Mouse (Mus musculus) midbrain, postnatal 0 days (tissue): ENCODE measurements around the gene Gm49380. TPM values are rescaled to one million over a fixed set of nuclear protein-coding genes. Genes with fewer than 3 reads are reported as not detected.

Source experiments
- ATAC-seq: fragments of 200-750 bp; cut with Nextera tagmentation; 2 replicates; pipeline ENCODE4 v1.8.0; 2017; ENCODE audit warnings: moderate number of reproducible peaks, mild to moderate bottlenecking, moderate TSS enrichment, moderate library complexity; ENCODE audit not compliant: low FRiP score
- DNase-seq: peaks from one replicate; pipeline ENCODE4 v3.0.0-alpha.2; 2015; ENCODE audit warnings: low spot score
- H3K27ac ChIP-seq: fragments of 300-500 bp; sonication (generic); 2 replicates; pipeline ENCODE4 v1.5.1; 2014; ENCODE audit warnings: low read depth, mild to moderate bottlenecking, low read length, mixed read lengths
- H3K27me3 ChIP-seq: fragments of 300-500 bp; sonication (generic); 2 replicates; pipeline ENCODE4 v1.6.1; 2014; ENCODE audit warnings: low read length, control low read depth, mixed read lengths; ENCODE audit not compliant: insufficient read depth
- H3K36me3 ChIP-seq: fragments of 300-500 bp; sonication (generic); 2 replicates; pipeline ENCODE4 v1.6.1; 2014; ENCODE audit warnings: low read length, control low read depth, mixed read lengths; ENCODE audit not compliant: insufficient read depth
- H3K4me1 ChIP-seq: fragments of 300-500 bp; sonication (generic); 2 replicates; pipeline ENCODE4 v1.6.1; 2014; ENCODE audit warnings: mild to moderate bottlenecking, control low read depth, antibody characterized with exemption, low read length, mixed read lengths; ENCODE audit not compliant: insufficient read depth
- H3K4me2 ChIP-seq: fragments of 300-500 bp; sonication (generic); 2 replicates; pipeline ENCODE4 v1.6.1; 2014; ENCODE audit warnings: low read depth, mild to moderate bottlenecking, low read length, mixed read lengths; ENCODE audit not compliant: poor library complexity, severe bottlenecking
- H3K4me3 ChIP-seq: fragments of 300-500 bp; sonication (generic); 2 replicates; pipeline ENCODE4 v1.5.1; 2014; ENCODE audit warnings: low read depth, mild to moderate bottlenecking, low read length, moderate library complexity
- H3K9ac ChIP-seq: fragments of 300-500 bp; sonication (generic); replicated peaks from 2 replicates; pipeline ENCODE4 v1.6.1; 2014; ENCODE audit warnings: mild to moderate bottlenecking, low read length, moderate library complexity, mixed read lengths; ENCODE audit not compliant: poor library complexity, severe bottlenecking
- H3K9me3 ChIP-seq: fragments of 300-500 bp; sonication (generic); 2 replicates; pipeline ENCODE4 v1.6.1; 2016; ENCODE audit warnings: low read length, control low read depth
- CTCF ChIP-seq: IDR thresholded peaks from 2 replicates; pipeline ENCODE4 v1.5.1; 2016; ENCODE audit warnings: antibody characterized with exemption, mild to moderate bottlenecking
- WGBS: fragments of 180-500 bp; shearing (Covaris S2); extraction: QIAGEN DNeasy Blood & Tissue Kit; methylation state at CpG from one replicate; pipeline ENCODE4 v1.1.7; 2014; 5-methylcytosine and 5-hydroxymethylcytosine counted together
- polyA plus RNA-seq: library from polyadenylated mRNA; unstranded; fragments of >200 nt; fragmentation: Nextera tagmentation; extraction: Ambion mirVana; gene quantifications from 2 replicates; pipeline ENCODE4 v1.2.1, GENCODE M21; 2015
- total RNA-seq: library from RNA; depleted of rRNA; stranded (reverse); fragments of >200 nt; gene quantifications from 2 replicates; pipeline ENCODE4 v1.2.3, GENCODE M21; 2014; rRNA removed

Gm49380 gene
- total and polyA plus RNA-seq, 2 experiments from 2014 or later = 0.07 TPM; not detected in 1

DNA sequence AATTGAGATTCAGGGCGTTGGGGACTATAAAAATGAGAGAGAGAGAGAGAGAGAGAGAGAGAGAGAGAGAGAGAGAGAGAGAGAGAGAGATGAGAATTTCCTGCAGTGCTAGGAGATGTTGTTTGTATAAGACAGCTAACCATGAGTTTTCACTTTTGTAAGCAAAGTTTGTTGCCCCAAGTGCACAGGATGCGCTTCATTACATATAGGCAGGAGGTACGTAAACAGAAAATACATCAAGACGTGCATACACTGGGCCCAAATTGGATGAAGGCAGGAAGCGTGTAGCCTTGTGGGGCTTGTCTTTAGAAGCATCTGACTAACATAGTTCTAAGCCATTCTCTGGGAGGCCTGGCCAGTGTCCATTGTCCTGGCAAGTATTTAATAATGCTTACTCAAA is 95.5 kb downstream of the Gm49380 start:
- no peak overlapping the region for H3K9ac ChIP-seq
- ATAC-seq (no peak), DNase-seq (no peak)
- no peak overlapping the region for H3K27ac ChIP-seq
- 0 out of 2 replicates have a peak, but pooled peaks cover 1% of the 10 kb centered on the region for H3K4me1 ChIP-seq
- H3K36me3 ChIP-seq = no peaks in the 10 kb centered on the region
- 82% methylated on average over 5 of the region's 5 CpGs for WGBS
- H3K4me2 ChIP-seq = no peak overlapping the region
- no peaks in the 10 kb centered on the region for H3K27me3 ChIP-seq
- no peak overlapping the region for H3K4me3 ChIP-seq
- H3K9me3 ChIP-seq = no peaks in the 10 kb centered on the region
- TF ChIP-seq CTCF = no peak

Other genes with a start within 250 kb of the Gm49380 start
- 52.8 and 98.0 TPM in 2 replicates for gene Thy1, start 70.1 kb downstream of the Gm49380 start, total RNA-seq
- gene Thy1, start 70.1 kb downstream of the Gm49380 start, polyA plus RNA-seq = 24.7 and 28.8 TPM in 2 replicates
- 7.5 and 8.0 TPM in 2 replicates for gene Usp2, start 46.5 kb downstream of the Gm49380 start, total RNA-seq
- 14.5 and 15.1 TPM in 2 replicates for gene Usp2, start 46.5 kb downstream of the Gm49380 start, polyA plus RNA-seq
- gene Mfrp, start 11.8 kb downstream of the Gm49380 start, total RNA-seq = 0.19 and 2.8 TPM in 2 replicates
- gene Mfrp, start 11.8 kb downstream of the Gm49380 start, polyA plus RNA-seq = 0.05 TPM in 1 of 2 replicates, not detected in the other
- 16.6 and 29.0 TPM in 2 replicates for gene C1qtnf5, start 6.3 kb downstream of the Gm49380 start, total RNA-seq
- gene C1qtnf5, start 6.3 kb downstream of the Gm49380 start, polyA plus RNA-seq = 9.9 and 10.7 TPM in 2 replicates
- 13.0 and 15.0 TPM in 2 replicates for gene Rnf26, start within 50 bp of the Gm49380 start, total RNA-seq
- 33.4 and 34.1 TPM in 2 replicates for gene Rnf26, start within 50 bp of the Gm49380 start, polyA plus RNA-seq
- gene Mcam, start 21.0 kb upstream of the Gm49380 start, total RNA-seq = 14.6 and 19.9 TPM in 2 replicates
- 4.4 TPM in 2 replicates for gene Mcam, start 21.0 kb upstream of the Gm49380 start, polyA plus RNA-seq
- 32.1 and 43.9 TPM in 2 replicates for gene Cbl, start 120.5 kb upstream of the Gm49380 start, total RNA-seq
- gene Cbl, start 120.5 kb upstream of the Gm49380 start, polyA plus RNA-seq = 14.7 and 17.3 TPM in 2 replicates
- 3.0 and 6.1 TPM in 2 replicates for gene Ccdc153, start 127.2 kb upstream of the Gm49380 start, total RNA-seq
- gene Ccdc153, start 127.2 kb upstream of the Gm49380 start, polyA plus RNA-seq = 2.7 TPM in 2 replicates
- 0.27 TPM in 1 of 2 replicates, not detected in the other for gene Pdzd3, start 138.0 kb upstream of the Gm49380 start, total RNA-seq
- 0.58 and 0.63 TPM in 2 replicates for gene Pdzd3, start 138.0 kb upstream of the Gm49380 start, polyA plus RNA-seq
- 4.2 and 6.2 TPM in 2 replicates for gene Nlrx1, start 155.1 kb upstream of the Gm49380 start, total RNA-seq
- 6.0 and 6.9 TPM in 2 replicates for gene Nlrx1, start 155.1 kb upstream of the Gm49380 start, polyA plus RNA-seq
- gene Abcg4, start 175.1 kb upstream of the Gm49380 start, total RNA-seq = 60.0 and 65.8 TPM in 2 replicates
- 27.9 and 28.2 TPM in 2 replicates for gene Abcg4, start 175.1 kb upstream of the Gm49380 start, polyA plus RNA-seq
- 21.8 and 25.3 TPM in 2 replicates for gene Hinfp, start 192.2 kb upstream of the Gm49380 start, total RNA-seq
- 15.2 and 15.4 TPM in 2 replicates for gene Hinfp, start 192.2 kb upstream of the Gm49380 start, polyA plus RNA-seq
- 48.9 and 57.1 TPM in 2 replicates for gene C2cd2l, start 206.8 kb upstream of the Gm49380 start, total RNA-seq
- 22.6 and 23.6 TPM in 2 replicates for gene C2cd2l, start 206.8 kb upstream of the Gm49380 start, polyA plus RNA-seq
- gene Dpagt1, start 212.5 kb upstream of the Gm49380 start, total RNA-seq = 23.2 and 27.2 TPM in 2 replicates
- 33.6 and 34.1 TPM in 2 replicates for gene Dpagt1, start 212.5 kb upstream of the Gm49380 start, polyA plus RNA-seq
- gene H2afx, start 221.2 kb upstream of the Gm49380 start, total RNA-seq = 91.7 and 145 TPM in 2 replicates
- gene H2afx, start 221.2 kb upstream of the Gm49380 start, polyA plus RNA-seq = 112 and 119 TPM in 2 replicates
- 30.1 and 31.7 TPM in 2 replicates for gene Hmbs, start 230.7 kb upstream of the Gm49380 start, total RNA-seq
- 55.5 and 56.9 TPM in 2 replicates for gene Hmbs, start 230.7 kb upstream of the Gm49380 start, polyA plus RNA-seq
- 41.5 and 42.6 TPM in 2 replicates for gene Vps11, start 248.2 kb upstream of the Gm49380 start, total RNA-seq
- 41.5 and 43.3 TPM in 2 replicates for gene Vps11, start 248.2 kb upstream of the Gm49380 start, polyA plus RNA-seq